Mouse (Mus musculus) left cerebral cortex, postnatal 14 days (tissue): Measurements from ENCODE around the gene Ttyh3. TPM values are rescaled to one million over a fixed set of nuclear protein-coding genes. Genes with fewer than 3 reads are reported as not detected.

Source experiments
- DNase-seq, 2 experiments: peaks; one replicate each; pipeline ENCODE4 v3.0.0; 2021 to 2022; ENCODE audit warnings: low spot score in 2 of 2, mixed read lengths in 1 of 2
- intact Hi-C: fragments of 180-260 bp; cut with DNase I; formaldehyde crosslinking; loops from one replicate; pipeline ENCODE4 v1.15.1; 2025
- total RNA-seq, 2 experiments: library from RNA; stranded (reverse); gene quantifications; 2 replicates each; pipeline ENCODE4 v1.2.3; 2021

The Ttyh3 gene
- total RNA-seq, 2 experiments from 2014 or later: 342 to 349 TPM

GRCm38 (mm10) chr5:140637989-140638388 is 10.8 kb downstream of the Ttyh3 start:
- intact Hi-C loops: no loop called here
- no peak for DNase-seq

DNA sequence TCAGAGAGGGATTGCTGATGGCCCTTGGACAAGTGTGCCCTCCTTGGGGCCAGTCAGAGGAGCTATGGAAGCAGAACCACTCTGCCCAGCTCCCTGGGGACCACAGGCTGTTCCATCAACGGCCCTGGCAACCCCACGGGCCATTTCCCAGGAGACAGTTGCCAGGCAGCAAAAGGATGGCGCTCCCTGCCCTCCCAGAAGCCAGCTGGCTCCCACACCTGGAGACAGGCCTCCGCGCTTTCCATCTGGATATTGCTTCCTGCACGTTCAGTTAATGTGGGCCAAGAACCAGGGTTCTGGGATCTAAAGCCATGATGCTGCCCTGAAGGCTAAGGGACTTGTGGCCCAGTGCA is 11.8 kb downstream of the Ttyh3 start:
- intact Hi-C loops: no loop called here
- DNase-seq: peak in 1 of 2 experiments; percentile 60

GRCm38 (mm10) chr5:140636316-140637057 is 12.3 kb downstream of the Ttyh3 start:
- no peak for DNase-seq
- intact Hi-C loops: no loop called here

DNA sequence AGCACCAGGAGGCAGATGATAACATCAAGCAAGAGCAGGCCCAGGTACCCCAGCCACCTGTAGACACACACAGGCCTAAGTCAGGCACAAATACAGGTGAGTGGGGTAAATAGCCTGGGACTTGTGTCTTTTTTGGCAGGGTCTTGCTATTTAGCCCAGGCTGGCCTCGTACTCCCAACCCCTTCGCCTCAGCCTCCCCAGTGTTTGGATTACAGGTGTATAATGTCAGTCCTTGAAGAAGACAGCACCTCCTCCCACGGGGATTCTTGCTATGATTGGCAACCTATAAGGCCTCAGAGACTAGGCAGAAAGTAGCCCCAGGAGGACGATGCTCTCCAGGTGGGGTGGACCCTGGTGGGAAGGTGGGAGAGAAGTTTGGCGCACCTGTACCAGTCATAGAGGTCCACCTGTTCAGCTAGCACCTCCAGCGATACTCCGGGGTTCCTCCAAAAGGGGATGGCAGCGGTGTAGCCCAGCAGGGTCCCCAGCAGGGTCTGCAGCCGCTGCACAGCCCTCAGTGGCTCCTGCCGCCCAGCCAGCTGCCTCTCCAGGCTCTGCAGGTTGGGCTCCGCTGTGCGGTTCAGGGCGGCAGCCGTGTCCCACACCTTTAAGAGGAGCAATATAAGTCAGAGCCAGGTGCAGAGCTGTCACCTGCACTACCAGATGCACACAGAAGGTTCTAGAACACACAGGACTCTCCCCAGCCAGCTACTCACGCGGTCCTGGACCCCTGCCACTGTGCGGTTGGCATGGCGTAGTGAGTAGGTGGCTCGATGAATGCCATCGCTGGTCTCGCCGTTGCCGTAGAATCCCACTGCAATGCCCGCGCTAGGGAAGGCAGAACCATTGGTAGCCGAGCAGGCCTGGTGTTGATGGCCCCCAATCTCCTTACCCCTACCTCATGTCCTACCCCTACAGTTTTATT is 13.8 kb downstream of the Ttyh3 start:
- DNase-seq: no peak
- intact Hi-C loops: no loop called here

DNA sequence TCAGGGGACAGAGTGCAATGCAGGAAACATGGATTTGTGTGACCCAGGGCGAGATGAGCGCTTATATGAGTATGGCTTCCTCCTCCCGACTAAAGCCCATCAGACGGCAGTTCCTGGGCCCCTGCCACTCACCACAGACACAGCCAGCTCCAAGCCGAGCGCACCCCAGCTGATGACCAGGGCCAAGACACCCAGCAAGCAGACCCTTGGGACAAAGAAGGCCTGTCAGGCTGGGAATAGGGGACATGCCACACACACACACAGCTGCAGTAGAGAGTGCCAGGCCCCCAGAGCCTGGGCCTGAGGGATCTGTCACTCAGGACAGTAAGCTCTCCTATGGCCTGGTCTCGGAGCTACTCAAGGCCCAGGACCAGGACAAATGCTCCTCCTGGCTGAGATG is 15.4 kb downstream of the Ttyh3 start:
- intact Hi-C loops: no loop called here

DNA sequence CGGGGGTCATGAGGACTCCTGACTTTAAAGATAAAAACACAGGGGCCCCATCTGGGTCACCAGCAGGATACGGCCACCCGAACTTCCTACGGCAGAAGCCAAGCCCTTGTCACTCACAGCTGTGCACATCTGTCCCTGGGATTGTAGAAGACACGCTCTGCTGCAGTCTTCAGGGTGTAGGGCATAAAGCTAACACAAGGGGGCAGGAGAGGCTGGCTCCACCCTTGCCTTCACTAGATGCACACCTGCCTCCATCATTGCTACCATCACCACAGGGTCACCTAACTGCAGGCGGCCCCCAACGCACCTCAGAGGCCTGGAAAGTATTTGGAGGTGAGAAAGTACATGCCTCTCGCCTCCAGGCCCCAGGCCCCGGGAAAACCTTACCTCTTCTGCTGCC is 19.8 kb downstream of the Ttyh3 start:
- intact Hi-C loops: no loop called here
- no peak for DNase-seq

More for the DNA sequence above, 15.4 kb downstream of the Ttyh3 start:
- DNase-seq: peak in 1 of 2 experiments; percentile 56

GRCm38 (mm10) chr5:140627580-140627979 is 21.3 kb downstream of the Ttyh3 start:
- DNase-seq: no peak
- intact Hi-C loops: no loop called here

- intact Hi-C loops: no loop called here
- no peak for DNase-seq
These were observed 23.9 kb downstream of the Ttyh3 start for GRCm38 (mm10) chr5:140624961-140625360.

GRCm38 (mm10) chr5:140624238-140624637 is 24.6 kb downstream of the Ttyh3 start:
- intact Hi-C loops: no loop called here
- no peak for DNase-seq

DNA sequence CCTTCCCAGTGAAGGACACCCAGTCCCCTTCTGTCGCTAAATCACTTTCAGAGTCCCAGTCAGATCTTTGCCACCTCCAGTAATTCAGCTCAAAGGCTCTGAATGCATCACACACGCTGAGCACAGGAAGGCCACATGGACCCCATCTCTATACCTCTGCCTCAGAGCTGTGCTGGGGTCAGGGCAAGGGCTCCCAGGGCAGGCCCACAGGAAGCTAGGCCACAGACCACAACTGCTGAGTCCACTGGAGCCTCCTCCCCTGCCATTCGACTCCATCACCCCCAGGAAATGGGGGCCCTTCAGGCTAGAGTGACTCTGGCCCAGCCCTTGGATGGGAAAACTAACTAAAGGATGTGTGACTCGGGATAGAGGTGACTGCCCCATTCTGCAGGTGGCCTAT is 25.0 kb downstream of the Ttyh3 start:
- no peak for DNase-seq
- intact Hi-C loops: no loop called here

DNA sequence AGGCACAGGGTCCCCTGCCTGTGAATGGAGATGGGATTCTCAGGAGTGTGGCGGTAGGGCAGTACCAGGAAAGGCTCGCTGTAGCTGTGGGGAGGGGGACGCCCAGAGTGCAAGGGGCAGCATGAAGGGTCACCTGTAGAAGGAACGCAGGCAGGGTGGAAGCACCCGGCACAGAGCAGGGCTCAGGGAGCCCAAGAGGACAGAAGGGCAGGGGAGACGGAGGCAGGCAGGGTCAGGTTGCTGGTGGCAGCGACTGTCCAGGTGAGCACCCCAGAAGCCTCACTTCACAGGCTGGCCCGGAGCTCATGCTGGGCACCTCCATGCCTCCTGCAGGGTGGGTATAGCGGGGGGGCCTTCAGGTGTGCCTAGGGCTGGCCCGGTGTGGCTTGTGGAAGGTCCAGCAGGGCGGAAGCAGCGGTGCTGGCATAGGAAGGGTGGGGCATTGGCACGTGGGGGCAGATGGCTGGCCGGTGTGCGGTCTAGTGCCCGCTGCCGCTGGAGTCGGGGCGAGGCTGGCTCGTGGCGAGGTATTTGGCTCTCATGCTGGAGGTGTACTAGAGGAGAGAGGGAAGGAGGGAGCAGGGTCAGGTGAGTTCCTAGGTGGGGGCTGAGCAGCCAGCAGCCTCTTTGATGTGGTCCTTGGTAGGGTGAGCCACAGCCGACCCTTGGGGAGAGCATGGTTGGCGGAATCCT is 25.7 kb downstream of the Ttyh3 start:
- DNase-seq: no peak
- intact Hi-C loops: no loop called here

DNA sequence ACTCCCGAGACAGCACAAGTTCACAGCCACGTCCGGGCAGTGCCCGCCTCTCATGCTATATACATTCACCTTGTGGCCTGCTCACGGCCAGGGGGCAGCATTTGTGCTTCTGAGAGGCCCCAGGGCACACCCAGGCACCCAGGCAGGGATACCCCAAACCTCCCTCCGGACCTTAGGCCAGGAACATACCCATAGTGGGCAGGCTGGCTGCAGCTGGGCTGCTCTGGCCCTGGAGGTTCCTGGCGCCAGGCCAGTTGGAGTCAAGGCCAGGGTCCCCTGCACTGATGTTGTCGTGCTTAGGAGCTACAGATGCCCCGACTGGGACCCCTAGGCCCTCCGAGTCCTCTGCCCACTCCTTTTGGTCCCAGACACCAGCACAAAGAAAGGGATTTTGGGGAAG is 27.3 kb downstream of the Ttyh3 start:
- no peak for DNase-seq
- intact Hi-C loops: no loop called here

DNA sequence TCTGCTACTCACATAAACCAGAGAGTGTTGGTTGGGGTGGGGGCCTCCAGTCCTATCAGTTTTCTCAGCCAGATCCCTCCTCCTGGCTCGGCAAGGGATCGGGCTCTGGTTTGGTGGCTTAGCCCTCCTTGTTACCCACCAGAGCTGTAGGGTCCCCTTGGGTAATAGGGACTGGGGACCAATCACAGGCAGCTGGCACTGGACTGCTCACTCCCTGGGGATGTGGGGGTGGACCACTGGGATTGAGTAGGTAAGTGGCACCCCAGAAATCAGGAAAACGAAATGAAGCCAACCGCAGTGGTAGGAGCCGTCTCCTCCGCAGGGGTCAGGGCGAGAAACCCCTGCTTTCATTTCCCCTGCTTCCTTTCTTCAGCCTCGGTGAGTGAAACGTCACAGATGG is 27.7 kb downstream of the Ttyh3 start:
- no peak for DNase-seq
- intact Hi-C loops: no loop called here

GRCm38 (mm10) chr5:140619895-140620736 is 28.7 kb downstream of the Ttyh3 start:
- intact Hi-C loops: loop anchor here (1.0 to 5.0 kb wide), 2 partner anchors 62 to 80 kb away; no protein-coding TSS in a partner anchor
- DNase-seq: no peak

- intact Hi-C loops: loop anchor here (1.0 to 5.0 kb wide), 2 partner anchors 63 to 79 kb away; no protein-coding TSS in a partner anchor
- peak; percentile 78 to 79 for DNase-seq
These were observed 29.6 kb downstream of the Ttyh3 start for GRCm38 (mm10) chr5:140619151-140619771.

- no peak for DNase-seq
- intact Hi-C loops: loop anchor here (5.0 kb wide), 1 partner anchor 65 kb away; no protein-coding TSS in a partner anchor
These were observed 31.1 kb downstream of the Ttyh3 start for GRCm38 (mm10) chr5:140617714-140618113.

- no peak for DNase-seq
- intact Hi-C loops: loop anchor here (5.0 kb wide), 1 partner anchor 66 kb away; no protein-coding TSS in a partner anchor
These were observed 32.1 kb downstream of the Ttyh3 start for GRCm38 (mm10) chr5:140616691-140617090.

GRCm38 (mm10) chr5:140616110-140616503 is 32.7 kb downstream of the Ttyh3 start:
- DNase-seq: no peak
- intact Hi-C loops: loop anchor here (5.0 kb wide), 1 partner anchor 66 kb away; no protein-coding TSS in a partner anchor
